Comparison of ENCODE assay signal across 20 mouse cellular contexts in the genomic region with DNA sequence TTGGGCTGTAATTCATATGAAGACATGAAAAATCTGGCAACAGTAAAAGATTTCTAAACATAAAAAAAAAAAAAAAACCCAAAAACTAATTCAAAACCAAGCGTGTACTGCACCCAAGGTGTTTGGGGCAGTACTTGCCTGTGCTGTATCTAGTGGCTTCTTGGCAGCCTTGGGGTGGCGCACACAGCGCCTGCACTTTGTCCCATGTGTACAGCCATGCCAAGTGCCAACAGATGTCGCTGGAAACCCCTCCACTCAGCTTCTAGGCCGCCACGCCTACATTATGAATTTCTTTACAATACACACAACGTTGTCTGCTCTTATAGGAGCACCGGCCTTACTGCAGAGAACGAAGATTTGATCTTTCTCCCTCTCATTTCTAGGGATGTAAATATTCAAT.
A peak's percentile ranks its signal among the peaks of the same experiment; 100 is the strongest.
DNase-seq lines count a peak whose midpoint lies in the region; ATAC-seq and TF ChIP-seq lines count a peak whose summit lies in the region.
"Had no signal": no experiment of that assay in that cellular context is flagged by ENCODE, and none has a peak within 500 bp of the region (broad histone marks: within the 10 kb centered on the region; RNA-seq: fewer than 3 reads in every experiment).

No protein-coding gene starts in this region.

- WGBS in forebrain, embryonic 16.5 days: 56% methylated on average over 9 of the region's 9 CpGs
- 58% methylated on average over 9 of the region's 9 CpGs for WGBS in forebrain, postnatal 0 days
- WGBS in midbrain, embryonic 14.5 days: 62% methylated on average over 9 of the region's 9 CpGs

- intact Hi-C loops in left cerebral cortex, postnatal 4 days (cut with DNase I): no loop called here

- H3K9me3 ChIP-seq in forebrain, embryonic 16.5 days (ENCODE audit: control insufficient read depth, low read length): no peaks in the 10 kb centered on the region
- H3K9me3 ChIP-seq in forebrain, postnatal 0 days (ENCODE audit: low read length): no peaks in the 10 kb centered on the region
- H3K9me3 ChIP-seq in midbrain, embryonic 14.5 days (ENCODE audit: control insufficient read depth, low read length): no peaks in the 10 kb centered on the region
- H3K9me3 ChIP-seq: embryonic facial prominence, embryonic 15.5 days; hindbrain, embryonic 10.5 days; intestine, embryonic 15.5 days had no signal

- ATAC-seq in forebrain, embryonic 16.5 days: peak; percentile 44
- no peak for ATAC-seq in forebrain, postnatal 0 days
- no peak for ATAC-seq in midbrain, embryonic 14.5 days (ENCODE audit: low FRiP score, low TSS enrichment)
- ATAC-seq: intestine, embryonic 15.5 days had no signal

- TF ChIP-seq CTCF in forebrain, postnatal 0 days (IDR thresholded peaks at IDR 0.05; ENCODE audit: low read depth): no peak
- TF ChIP-seq CTCF in brain, embryonic 14.5 days (IDR thresholded peaks at IDR 0.05; ENCODE audit: borderline replicate concordance, extremely low read depth, insufficient read depth, insufficient read length): no peak

- H3K4me3 ChIP-seq in forebrain, embryonic 16.5 days (replicated peaks; ENCODE audit: low read length): no peak overlapping the region
- no peak overlapping the region for H3K4me3 ChIP-seq in forebrain, postnatal 0 days (ENCODE audit: low read depth, low read length)
- no peak overlapping the region for H3K4me3 ChIP-seq in midbrain, embryonic 14.5 days (replicated peaks; ENCODE audit: low read depth, low read length)
- H3K4me3 ChIP-seq: embryonic facial prominence, embryonic 15.5 days; erythroblast, embryonic 14.5 days; gastrocnemius, adult 2 months; heart, embryonic 12.5 days; hindbrain, embryonic 10.5 days; intestine, embryonic 15.5 days had no signal

- no peaks in the 10 kb centered on the region for H3K36me3 ChIP-seq in forebrain, embryonic 16.5 days (ENCODE audit: control insufficient read depth, insufficient read depth)
- H3K36me3 ChIP-seq in forebrain, postnatal 0 days (ENCODE audit: insufficient read depth): no peaks in the 10 kb centered on the region
- H3K36me3 ChIP-seq in midbrain, embryonic 14.5 days (ENCODE audit: control insufficient read depth, insufficient read depth, low read length): no peaks in the 10 kb centered on the region
- H3K36me3 ChIP-seq: embryonic facial prominence, embryonic 15.5 days; heart, embryonic 12.5 days; hindbrain, embryonic 10.5 days; intestine, embryonic 15.5 days had no signal

- no peak for DNase-seq in forebrain, postnatal 0 days
- peak; percentile 36 for DNase-seq in left cerebral cortex, postnatal 4 days
- no peak for DNase-seq in left cerebral cortex, adult 11 months (ENCODE audit: low spot score)
- peak; percentile 71 for DNase-seq in brain, embryonic 14.5 days (ENCODE audit: low read depth)
- DNase-seq in midbrain, embryonic 14.5 days: peak; percentile 39
- DNase-seq in urinary bladder, postnatal 36 days (ENCODE audit: low spot score in 2 of 2): no peak
- DNase-seq: adrenal gland, adult 8-10 months; adrenal gland, postnatal 36 days; cerebellum, adult 11 months; cerebellum, adult 8-10 months; cerebellum, postnatal 14 days; embryo, embryonic 11 days; gastrocnemius, adult 2 months; gastrocnemius, postnatal 25 days had no signal

- H3K27ac ChIP-seq in forebrain, embryonic 16.5 days (ENCODE audit: low read length): no peak overlapping the region
- no peak overlapping the region for H3K27ac ChIP-seq in forebrain, postnatal 0 days (ENCODE audit: low read depth, low read length)
- H3K27ac ChIP-seq in midbrain, embryonic 14.5 days (replicated peaks; ENCODE audit: low read depth, low read length): no peak overlapping the region
- H3K27ac ChIP-seq: embryonic facial prominence, embryonic 15.5 days; gastrocnemius, adult 2 months; intestine, embryonic 15.5 days had no signal

- peaks cover 9% of the 10 kb centered on the region for H3K4me1 ChIP-seq in forebrain, embryonic 16.5 days (replicated peaks; ENCODE audit: control insufficient read depth, insufficient read depth, low read length)
- H3K4me1 ChIP-seq in forebrain, postnatal 0 days (ENCODE audit: insufficient read depth): no peaks in the 10 kb centered on the region; the same call in 1 of the 2 replicates
- H3K4me1 ChIP-seq in midbrain, embryonic 14.5 days (ENCODE audit: control insufficient read depth, insufficient read depth, low read length): peaks cover 15% of the 10 kb centered on the region; the same call in 1 of the 2 replicates
- H3K4me1 ChIP-seq: embryonic facial prominence, embryonic 15.5 days; intestine, embryonic 15.5 days had no signal

- no peak overlapping the region for H3K4me2 ChIP-seq in forebrain, embryonic 16.5 days (ENCODE audit: low read length)
- no peak overlapping the region for H3K4me2 ChIP-seq in forebrain, postnatal 0 days (ENCODE audit: low read depth)
- no peak overlapping the region for H3K4me2 ChIP-seq in midbrain, embryonic 14.5 days (ENCODE audit: low read length)
- H3K4me2 ChIP-seq: embryonic facial prominence, embryonic 15.5 days; heart, embryonic 12.5 days; intestine, embryonic 15.5 days had no signal

- TF ChIP-seq POLR2A in brain, embryonic 14.5 days (IDR thresholded peaks at IDR 0.05; ENCODE audit: borderline replicate concordance, extremely low read depth, insufficient read depth, insufficient read length, poor library complexity, severe bottlenecking): no peak

- H3K9ac ChIP-seq in forebrain, embryonic 16.5 days (replicated peaks; ENCODE audit: low read depth, low read length): no peak overlapping the region
- H3K9ac ChIP-seq in forebrain, postnatal 0 days: no peak overlapping the region
- H3K9ac ChIP-seq in midbrain, embryonic 14.5 days (replicated peaks; ENCODE audit: low read length): no peak overlapping the region
- H3K9ac ChIP-seq: embryonic facial prominence, embryonic 15.5 days; heart, embryonic 12.5 days; intestine, embryonic 15.5 days had no signal

- no peaks in the 10 kb centered on the region for H3K27me3 ChIP-seq in forebrain, embryonic 16.5 days (replicated peaks; ENCODE audit: control insufficient read depth, insufficient read depth, low read length)
- H3K27me3 ChIP-seq in forebrain, postnatal 0 days (ENCODE audit: insufficient read depth, low read length): no peaks in the 10 kb centered on the region
- H3K27me3 ChIP-seq in midbrain, embryonic 14.5 days (ENCODE audit: control insufficient read depth, insufficient read depth, low read length): no peaks in the 10 kb centered on the region
- H3K27me3 ChIP-seq: embryonic facial prominence, embryonic 15.5 days; heart, embryonic 12.5 days; intestine, embryonic 15.5 days had no signal

Comparison
In these comparisons a context has a peak if more than half of its experiments do, and no peak if none do; other contexts are left out.
1. DNase-seq: peak in left cerebral cortex, postnatal 4 days (single experiment), brain, embryonic 14.5 days (single experiment) and midbrain, embryonic 14.5 days (single experiment); none in forebrain, postnatal 0 days (single experiment), left cerebral cortex, adult 11 months (single experiment) and urinary bladder, postnatal 36 days (0 of 2).